Mouse (Mus musculus) c-Kit-positive CD71-positive TER-119-positive erythroid progenitor cells, embryonic 14.5 days (primary cell): ENCODE results near the gene Papln.

Source experiments
- DNase-seq: peaks from one replicate; pipeline ENCODE4 v3.0.0-alpha.2; 2013; ENCODE audit warnings: low spot score

Papln gene

GRCm38 (mm10) chr12:83768235-83768899, 4.9 kb downstream of the Papln start:
- DNase-seq: no peak

- peak; percentile 52 for DNase-seq
Observed at GRCm38 (mm10) chr12:83770418-83771256, 7.2 kb downstream of the Papln start.

DNA sequence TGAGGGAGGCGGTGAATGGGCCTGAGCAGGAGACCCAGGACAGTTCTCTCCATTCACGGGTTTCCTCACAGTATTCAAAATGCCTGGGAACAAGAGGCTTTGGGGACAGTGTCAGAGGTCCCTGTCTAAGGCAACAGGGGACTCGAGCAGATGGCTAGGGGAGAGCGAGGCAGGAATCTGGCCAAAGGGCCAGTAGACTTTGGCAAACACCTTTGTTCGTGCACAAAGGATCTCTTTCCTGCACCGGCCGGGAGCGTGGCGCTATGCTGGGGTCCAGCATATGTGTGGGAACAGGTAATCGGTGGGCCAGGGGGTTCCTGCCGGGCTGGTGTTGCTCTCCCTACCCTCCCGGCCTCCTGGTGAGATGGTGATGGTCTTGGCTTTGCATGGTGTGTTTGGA, 12.2 kb downstream of the Papln start:
- no peak for DNase-seq

- no peak for DNase-seq
Observed at GRCm38 (mm10) chr12:83776766-83777165, 13.3 kb downstream of the Papln start.

GRCm38 (mm10) chr12:83780181-83780580, 16.7 kb downstream of the Papln start:
- DNase-seq: no peak

DNA sequence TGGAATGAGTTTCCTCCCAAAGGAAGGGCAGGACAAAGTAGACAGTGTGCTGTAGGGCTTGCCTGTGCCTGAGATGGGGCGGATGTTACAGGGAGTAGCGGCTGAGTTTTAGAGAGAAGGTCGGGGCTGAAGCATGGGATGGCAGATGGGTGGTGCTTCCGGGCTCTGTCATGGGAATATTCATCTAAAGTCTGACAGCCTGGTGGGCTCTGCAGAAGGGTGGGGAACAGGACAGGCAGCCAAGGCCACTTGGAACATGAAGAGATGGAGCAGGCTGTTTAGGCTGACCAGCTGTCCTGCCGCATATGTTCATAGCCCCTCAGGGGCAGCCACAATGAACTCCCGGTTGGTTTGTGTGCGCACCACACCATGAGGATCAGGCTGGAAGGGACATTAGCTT, 17.8 kb downstream of the Papln start:
- no peak for DNase-seq

DNA sequence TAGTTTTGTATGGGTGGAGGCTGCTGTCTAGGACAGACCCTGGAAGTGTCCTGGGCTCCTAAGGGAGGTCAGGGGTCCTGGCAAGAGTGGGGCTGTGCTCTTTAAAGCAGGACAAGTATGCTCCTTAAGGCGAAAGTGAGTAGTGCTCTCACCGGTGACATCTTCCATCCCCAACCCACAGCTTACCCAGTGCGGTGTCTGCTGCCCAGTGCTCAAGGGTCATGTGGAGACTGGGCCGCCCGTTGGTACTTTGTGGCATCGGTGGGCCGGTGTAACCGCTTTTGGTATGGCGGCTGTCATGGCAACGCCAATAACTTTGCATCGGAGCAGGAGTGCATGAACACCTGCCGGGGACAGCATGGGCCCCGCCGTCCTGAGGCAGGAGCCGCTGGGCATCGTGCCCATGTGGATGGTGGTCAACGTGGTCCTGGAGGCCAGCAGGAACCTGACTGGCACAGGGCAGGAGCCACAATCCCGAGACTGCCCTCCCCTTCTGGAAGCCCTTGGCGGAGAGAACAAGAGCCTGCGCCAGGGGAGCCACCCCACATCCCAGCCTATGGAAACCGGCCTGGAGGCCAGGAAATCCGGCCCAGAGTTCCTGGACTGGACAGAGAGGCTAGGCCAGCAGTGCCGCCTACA, 18.3 kb downstream of the Papln start:
- no peak for DNase-seq

GRCm38 (mm10) chr12:83782669-83783068, 19.2 kb downstream of the Papln start:
- DNase-seq: no peak

DNA sequence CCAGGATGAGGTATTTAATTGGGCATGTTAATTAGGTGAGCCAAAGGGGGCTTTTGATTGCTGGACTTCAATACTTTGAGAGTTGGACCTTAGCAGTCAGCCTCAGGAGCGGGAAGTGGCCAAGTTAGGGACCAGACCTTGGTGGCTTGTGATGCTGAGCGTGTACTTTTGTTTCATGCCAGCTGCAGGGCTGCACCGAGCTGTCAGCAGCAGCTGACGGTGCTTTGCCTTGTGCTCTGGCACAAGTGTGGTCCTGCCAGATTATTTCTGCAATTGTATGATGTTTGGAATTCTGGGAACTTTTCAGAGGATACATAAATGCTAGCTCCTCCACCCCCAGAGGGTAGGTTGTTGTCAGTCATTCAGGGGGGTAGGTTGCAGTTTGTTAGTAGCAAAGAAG, 21.9 kb downstream of the Papln start:
- DNase-seq: no peak

DNA sequence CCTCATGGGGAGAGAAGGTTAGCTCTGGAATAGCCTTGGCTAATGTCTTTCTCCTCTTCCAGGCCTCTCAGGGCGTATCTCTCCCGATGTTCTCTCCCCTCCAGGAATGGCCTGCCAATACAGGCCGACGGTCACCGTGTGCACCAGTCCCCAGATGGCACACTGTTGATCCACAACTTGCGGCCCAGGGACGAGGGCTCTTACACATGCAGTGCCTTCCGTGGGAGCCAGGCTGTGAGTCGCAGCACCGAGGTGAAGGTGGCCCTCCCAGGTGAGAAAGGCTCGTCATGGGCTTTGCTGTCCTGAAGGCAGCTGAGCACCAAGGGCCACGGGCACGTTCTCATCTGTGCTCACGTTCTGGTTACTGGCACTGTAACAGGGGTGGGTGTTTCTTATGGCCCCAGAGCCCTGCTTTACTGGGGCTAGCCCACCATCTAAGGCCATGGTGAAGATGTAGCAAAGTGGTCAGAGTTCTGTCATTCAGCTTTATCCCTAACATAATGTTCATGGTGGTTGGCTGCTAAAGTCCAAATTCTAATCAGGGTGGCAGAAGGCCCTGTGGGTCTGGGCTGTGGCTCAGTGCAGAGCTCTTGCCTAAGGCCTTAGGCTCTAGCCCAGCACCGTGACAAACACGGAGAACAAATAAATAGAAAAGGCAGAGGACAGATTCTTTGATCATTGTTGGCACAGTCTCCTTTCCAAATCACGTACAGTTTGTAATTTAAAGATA, 25.8 kb downstream of the Papln start:
- no peak for DNase-seq

- no peak for DNase-seq
Observed at GRCm38 (mm10) chr12:83789781-83790140, 26.3 kb downstream of the Papln start.

DNA sequence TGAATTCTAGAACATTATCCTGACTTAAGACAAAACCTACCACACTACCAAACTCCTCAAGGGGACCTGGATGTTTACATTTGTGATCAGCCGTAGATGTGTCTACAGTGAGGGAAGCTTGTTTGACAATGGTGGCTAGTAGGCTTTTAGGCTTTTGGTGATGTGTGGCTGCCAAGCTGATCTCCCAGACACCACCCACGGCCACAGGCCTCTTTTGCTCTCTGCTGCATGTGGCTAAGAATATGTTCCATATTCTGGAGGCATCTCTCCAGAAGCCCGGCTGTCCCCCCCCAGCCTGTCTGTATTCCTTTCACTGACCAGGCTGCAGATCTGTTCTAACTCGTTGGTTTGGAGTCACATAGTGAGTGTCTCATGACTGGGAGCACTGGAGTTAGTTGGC, 27.3 kb downstream of the Papln start:
- no peak for DNase-seq

- DNase-seq: no peak
Observed at GRCm38 (mm10) chr12:83791737-83792136, 28.3 kb downstream of the Papln start.

- no peak for DNase-seq
Observed at GRCm38 (mm10) chr12:83792706-83793410, 29.4 kb downstream of the Papln start.

GRCm38 (mm10) chr12:83795051-83795450, 31.6 kb downstream of the Papln start:
- DNase-seq: no peak

- DNase-seq: no peak
Observed at GRCm38 (mm10) chr12:83795586-83795985, 32.2 kb downstream of the Papln start.

- DNase-seq: no peak
Observed at GRCm38 (mm10) chr12:83798313-83798712, 34.9 kb downstream of the Papln start.

GRCm38 (mm10) chr12:83800943-83801342, 37.5 kb downstream of the Papln start:
- no peak for DNase-seq

- no peak for DNase-seq
Observed at GRCm38 (mm10) chr12:83803641-83804040, 40.2 kb downstream of the Papln start.

GRCm38 (mm10) chr12:83811901-83812300, 48.5 kb downstream of the Papln start:
- no peak for DNase-seq

DNA sequence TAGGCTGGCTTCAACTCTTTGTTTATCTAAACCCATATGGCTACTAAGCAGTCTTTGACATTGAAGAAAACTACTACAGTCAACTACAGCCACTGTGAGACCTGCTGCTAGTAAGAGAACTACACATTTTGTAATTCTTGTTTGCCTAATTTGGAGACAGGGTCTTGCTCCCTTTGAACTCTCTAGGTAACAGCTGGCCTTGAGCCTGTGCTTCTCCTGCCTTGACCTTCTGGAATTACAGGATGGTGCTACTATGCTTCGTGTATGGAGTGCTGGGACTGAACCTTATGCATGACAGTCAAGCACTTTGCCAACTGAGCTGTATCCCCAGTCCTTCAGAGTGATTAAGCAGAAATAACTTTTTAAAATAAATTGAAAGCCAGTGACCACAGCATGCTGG, 53.2 kb downstream of the Papln start:
- DNase-seq: no peak

DNA sequence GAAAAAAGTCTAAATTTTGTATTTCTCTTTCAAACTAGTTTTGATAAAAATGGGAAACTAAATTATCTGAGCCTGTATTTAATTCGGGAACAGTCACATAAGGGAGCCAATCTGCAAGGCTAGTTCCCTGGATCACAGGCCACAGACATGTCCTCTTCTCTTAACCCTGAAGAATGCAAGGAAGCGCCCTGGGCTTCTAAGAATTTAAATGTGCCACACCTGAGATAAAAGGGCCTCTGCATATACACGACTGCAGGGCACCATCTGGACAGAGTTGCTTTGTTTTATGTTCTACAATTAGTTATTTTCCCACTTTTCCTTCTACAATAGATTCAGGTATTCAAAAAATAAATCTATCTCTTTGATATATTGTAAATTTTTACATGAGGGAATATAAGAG, 67.0 kb downstream of the Papln start:
- peak; percentile 52 for DNase-seq
